Mouse (Mus musculus) myocyte (in vitro differentiated cells): ENCODE measurements around the gene Cacng3.

Experiments used
- CEBPB ChIP-seq: IDR thresholded peaks from 2 replicates; pipeline ENCODE4 v1.6.1; 2011; ENCODE audit warnings: mild to moderate bottlenecking, moderate library complexity; ENCODE audit not compliant: poor library complexity, insufficient read depth, severe bottlenecking
- E2F4 ChIP-seq: IDR thresholded peaks from one replicate; pipeline ENCODE4 v1.6.1; 2011; ENCODE audit warnings: mild to moderate bottlenecking, control low read depth, moderate library complexity; ENCODE audit not compliant: insufficient read depth
- MAX ChIP-seq: IDR thresholded peaks from one replicate; pipeline ENCODE4 v1.6.1; 2011; ENCODE audit warnings: low read depth, mild to moderate bottlenecking, control low read depth
- MYOG ChIP-seq, 3 experiments: IDR thresholded peaks; one replicate each; pipeline ENCODE4 v1.6.1; 2011; ENCODE audit warnings: control low read depth in 2 of 3, low read depth in 2 of 3, mild to moderate bottlenecking in 2 of 3; ENCODE audit not compliant: insufficient read length in 2 of 3, control insufficient read depth in 1 of 3, insufficient read depth in 1 of 3
- POLR2A ChIP-seq: IDR thresholded peaks from one replicate; pipeline ENCODE4 v1.6.1; 2011; ENCODE audit warnings: low read depth, mild to moderate bottlenecking, control low read depth, moderate library complexity; ENCODE audit not compliant: insufficient read length
- POLR2AphosphoS2 ChIP-seq: IDR thresholded peaks from one replicate; pipeline ENCODE4 v1.6.1; 2011; ENCODE audit warnings: low read depth, control low read depth; ENCODE audit not compliant: insufficient read length
- TCF12 ChIP-seq: IDR thresholded peaks from one replicate; pipeline ENCODE4 v1.6.1; 2011; ENCODE audit warnings: mild to moderate bottlenecking, control low read depth; ENCODE audit not compliant: poor library complexity, insufficient read depth, severe bottlenecking
- TCF3 ChIP-seq: IDR thresholded peaks from one replicate; pipeline ENCODE4 v1.6.1; 2011; ENCODE audit warnings: low read depth, control low read depth; ENCODE audit not compliant: insufficient read length
- USF1 ChIP-seq: IDR thresholded peaks from one replicate; pipeline ENCODE4 v1.6.1; 2011; ENCODE audit warnings: low read depth, mild to moderate bottlenecking, control low read depth, moderate library complexity

GRCm38 (mm10) chr7:122738541-122738940 is 68.2 kb downstream of the Cacng3 start:
- no peak for TF ChIP-seq E2F4
- no peak for TF ChIP-seq MYOG (IDR thresholded peaks at IDR 0.05; ENCODE audit: control insufficient read depth in 1 of 3, insufficient read depth in 1 of 3, insufficient read length in 2 of 3, low read depth in 2 of 3)
- no peak for TF ChIP-seq POLR2A
- no peak for TF ChIP-seq TCF3
- no peak for TF ChIP-seq USF1
- TF ChIP-seq TCF12, result no peak
- no peak for TF ChIP-seq MAX
- TF ChIP-seq CEBPB, result no peak
- no peak for TF ChIP-seq POLR2AphosphoS2
